Mouse (Mus musculus): ENCODE results near the gene Cldn18.

- TF ChIP-seq CTCF (conservative IDR thresholded peaks at IDR 0.05; ENCODE audit: low read length), result no peak
- TF ChIP-seq POU5F1 (IDR thresholded peaks at IDR 0.05; ENCODE audit: borderline replicate concordance, low read length), result no peak
Measured at GRCm38 (mm10) chr9:99662887-99663286, 54.2 kb downstream of the Cldn18 start.

All from E14TG2a.4 (cell line).